Mouse (Mus musculus): ENCODE measurements at regions not wholly inside any gene's neighbourhood (a gene's known extent, or its start where the extent isn't known, plus 50 kb on each side); places are given as distances from the start of the nearest gene placed in this dataset.

DNA sequence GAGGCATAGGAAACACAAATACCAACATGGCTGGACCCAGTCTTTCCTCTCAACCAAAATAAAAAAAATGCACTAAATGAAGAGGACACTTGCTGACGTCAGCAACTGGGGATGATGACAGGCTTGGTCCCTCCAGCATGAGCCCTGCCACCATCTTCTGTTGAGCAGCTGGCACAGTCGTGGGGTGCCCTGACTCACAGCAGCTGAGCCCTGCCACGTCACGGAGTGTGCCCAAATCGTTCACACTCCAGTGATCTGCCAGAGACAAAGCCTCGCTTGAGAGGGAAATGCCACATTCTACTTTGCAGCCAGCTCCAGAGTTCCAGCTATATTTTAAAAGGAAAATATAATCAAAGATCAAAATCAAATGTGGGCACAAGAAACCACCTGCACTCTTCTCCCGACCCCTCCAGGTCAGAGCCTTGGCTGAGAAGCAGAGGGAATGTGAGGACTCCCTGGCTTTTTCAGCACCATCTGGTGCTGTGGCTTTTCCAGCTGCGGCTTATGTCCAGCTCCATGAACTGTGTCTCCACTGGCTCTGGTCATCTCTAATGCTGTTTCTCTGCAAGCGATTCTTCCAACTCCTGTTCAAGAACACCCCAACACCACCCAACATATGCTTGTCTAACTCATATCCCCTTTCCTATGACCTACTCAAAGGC lies 371.0 kb upstream of the Gm21798 start:
- no peak for TF ChIP-seq POLR2A (IDR thresholded peaks at IDR 0.05; ENCODE audit: low read depth, low read length)
- TF ChIP-seq CTCF (IDR thresholded peaks at IDR 0.05; ENCODE audit: extremely low read depth, insufficient read length, insufficient replicate concordance, low read depth, low read length): no peak
